ENCODE assay signal across 26 mouse cellular contexts in the genomic region with DNA sequence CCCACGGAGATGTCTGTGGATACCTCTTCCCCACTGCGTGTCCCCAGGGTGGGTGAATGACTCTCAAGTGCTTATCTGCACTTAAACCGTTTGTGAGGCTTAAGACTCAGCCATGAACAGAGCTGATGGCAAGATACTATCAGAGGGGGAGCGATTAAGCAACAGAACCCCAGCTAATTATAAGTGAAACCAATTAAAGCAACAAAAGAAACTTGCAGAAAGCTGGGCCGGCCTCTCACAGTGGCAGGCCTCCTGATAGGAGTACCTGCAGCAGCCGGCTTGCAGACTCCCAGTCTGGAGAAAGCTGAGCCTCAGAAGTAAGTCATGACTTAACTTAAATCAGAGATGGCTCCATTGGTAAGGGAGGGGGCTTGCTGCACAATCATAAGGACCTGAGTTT.
DNase-seq lines count a peak whose midpoint lies in the region; ATAC-seq lines count a peak whose summit lies in the region.
"Had no signal": no experiment of that assay in that cellular context is flagged by ENCODE, and none has a peak within 500 bp of the region (broad histone marks: within the 10 kb centered on the region; RNA-seq: fewer than 3 reads in every experiment).

No protein-coding gene starts in this region.

- DNase-seq in limb, embryonic 10.5 days (ENCODE audit: low spot score): no peak
- DNase-seq in kidney, postnatal 14 days: no peak
- no peak for DNase-seq in cerebellum, postnatal 14 days
- DNase-seq: adrenal gland, postnatal 25 days; B cell, adult 2 months; cerebellum, adult 18-20 months; cerebellum, postnatal 25 days; gastrocnemius, postnatal 25 days; heart, adult 18-20 months; kidney, adult 18-20 months; kidney, postnatal 4 days; liver, embryonic 13.5 days; lung, adult 18-20 months; lung, postnatal 4 days; right cerebral cortex, adult 18-20 months; thymus, adult 2 months had no signal

- WGBS in midbrain, embryonic 16.5 days: 15% methylated on average over 6 of the region's 6 CpGs
- 19% methylated on average over 6 of the region's 6 CpGs for WGBS in midbrain, embryonic 15.5 days
- 0% methylated on average over 6 of the region's 6 CpGs for WGBS in forebrain, embryonic 13.5 days
- WGBS in limb, embryonic 10.5 days: 28% methylated on average over 6 of the region's 6 CpGs

- no peaks in the 10 kb centered on the region for H3K27me3 ChIP-seq in midbrain, embryonic 16.5 days (ENCODE audit: control insufficient read depth, insufficient read depth, low read depth, low read length)
- H3K27me3 ChIP-seq in midbrain, embryonic 15.5 days (replicated peaks): 0 out of 2 replicates have a peak, but pooled peaks cover 4% of the 10 kb centered on the region
- H3K27me3 ChIP-seq in forebrain, embryonic 13.5 days: no peaks in the 10 kb centered on the region
- H3K27me3 ChIP-seq in limb, embryonic 10.5 days (ENCODE audit: low read depth, poor library complexity, severe bottlenecking): 0 out of 2 replicates have a peak, but pooled peaks cover 3% of the 10 kb centered on the region
- H3K27me3 ChIP-seq: limb, embryonic 15.5 days; liver, embryonic 13.5 days had no signal

- no peak overlapping the region for H3K4me3 ChIP-seq in midbrain, embryonic 16.5 days (ENCODE audit: low read depth, low read length)
- no peak overlapping the region for H3K4me3 ChIP-seq in midbrain, embryonic 15.5 days
- no peak overlapping the region for H3K4me3 ChIP-seq in forebrain, embryonic 13.5 days
- H3K4me3 ChIP-seq in limb, embryonic 10.5 days: no peak overlapping the region
- H3K4me3 ChIP-seq: embryonic facial prominence, embryonic 10.5 days; embryonic facial prominence, embryonic 15.5 days; limb, embryonic 15.5 days; liver, embryonic 13.5 days; megakaryocyte, embryonic 14.5 days had no signal

- H3K27ac ChIP-seq in midbrain, embryonic 16.5 days (ENCODE audit: low read length): 0 out of 2 replicates have a peak overlapping the region, but pooled peaks have one; percentile 3
- H3K27ac ChIP-seq in midbrain, embryonic 15.5 days: no peak overlapping the region
- peak overlapping the region; percentile 79 for H3K27ac ChIP-seq in forebrain, embryonic 13.5 days
- 0 out of 2 replicates have a peak overlapping the region, but pooled peaks have one; percentile 28 for H3K27ac ChIP-seq in limb, embryonic 10.5 days
- H3K27ac ChIP-seq: embryonic facial prominence, embryonic 10.5 days; embryonic facial prominence, embryonic 15.5 days; limb, embryonic 15.5 days; liver, embryonic 13.5 days had no signal

- H3K36me3 ChIP-seq in midbrain, embryonic 16.5 days (ENCODE audit: control insufficient read depth, insufficient read depth, low read length): no peaks in the 10 kb centered on the region
- H3K36me3 ChIP-seq in midbrain, embryonic 15.5 days (replicated peaks): no peaks in the 10 kb centered on the region
- no peaks in the 10 kb centered on the region for H3K36me3 ChIP-seq in forebrain, embryonic 13.5 days (ENCODE audit: poor library complexity, severe bottlenecking)
- no peaks in the 10 kb centered on the region for H3K36me3 ChIP-seq in limb, embryonic 10.5 days
- H3K36me3 ChIP-seq: embryonic facial prominence, embryonic 10.5 days; embryonic facial prominence, embryonic 15.5 days; limb, embryonic 15.5 days; liver, embryonic 13.5 days had no signal

- H3K9ac ChIP-seq in midbrain, embryonic 16.5 days (ENCODE audit: low read depth, low read length): no peak overlapping the region
- no peak overlapping the region for H3K9ac ChIP-seq in midbrain, embryonic 15.5 days
- H3K9ac ChIP-seq in forebrain, embryonic 13.5 days: 0 out of 2 replicates have a peak overlapping the region, but pooled peaks have one; percentile 2
- H3K9ac ChIP-seq: embryonic facial prominence, embryonic 15.5 days; limb, embryonic 15.5 days; liver, embryonic 13.5 days had no signal

- ATAC-seq in midbrain, embryonic 16.5 days: no peak
- ATAC-seq in midbrain, embryonic 15.5 days (replicated peaks): no peak
- ATAC-seq in forebrain, embryonic 13.5 days: no peak
- ATAC-seq: hindbrain, embryonic 16.5 days; lung, postnatal 0 days had no signal

- no peak overlapping the region for H3K4me2 ChIP-seq in midbrain, embryonic 16.5 days (ENCODE audit: low read length)
- H3K4me2 ChIP-seq in midbrain, embryonic 15.5 days: no peak overlapping the region
- no peak overlapping the region for H3K4me2 ChIP-seq in forebrain, embryonic 13.5 days
- H3K4me2 ChIP-seq: embryonic facial prominence, embryonic 15.5 days; heart, embryonic 11.5 days; limb, embryonic 15.5 days; liver, embryonic 13.5 days had no signal

- no peaks in the 10 kb centered on the region for H3K9me3 ChIP-seq in midbrain, embryonic 16.5 days (replicated peaks; ENCODE audit: control insufficient read depth, low read length, poor library complexity, severe bottlenecking)
- H3K9me3 ChIP-seq in midbrain, embryonic 15.5 days: no peaks in the 10 kb centered on the region
- no peaks in the 10 kb centered on the region for H3K9me3 ChIP-seq in forebrain, embryonic 13.5 days (replicated peaks)
- H3K9me3 ChIP-seq in limb, embryonic 10.5 days (replicated peaks): no peaks in the 10 kb centered on the region
- H3K9me3 ChIP-seq: embryonic facial prominence, embryonic 10.5 days; embryonic facial prominence, embryonic 15.5 days; limb, embryonic 15.5 days; liver, embryonic 13.5 days had no signal

- peaks cover 41% of the 10 kb centered on the region for H3K4me1 ChIP-seq in midbrain, embryonic 16.5 days (ENCODE audit: control insufficient read depth, insufficient read depth, low read length)
- peaks cover 43% of the 10 kb centered on the region for H3K4me1 ChIP-seq in midbrain, embryonic 15.5 days
- H3K4me1 ChIP-seq in forebrain, embryonic 13.5 days: peaks cover 90% of the 10 kb centered on the region
- H3K4me1 ChIP-seq in limb, embryonic 10.5 days: peaks cover 48% of the 10 kb centered on the region
- H3K4me1 ChIP-seq: liver, embryonic 13.5 days; megakaryocyte, embryonic 14.5 days had no signal
